Mouse (Mus musculus) heart, postnatal 0 days (tissue): ENCODE results near the gene Aurka. TPM values are rescaled to one million over a fixed set of nuclear protein-coding genes. Genes with fewer than 3 reads are reported as not detected.

Experiments
- ATAC-seq: fragments of 200-750 bp; cut with Nextera tagmentation; 2 replicates; pipeline ENCODE4 v1.8.0; 2017; ENCODE audit warnings: low read depth, moderate number of reproducible peaks, moderate library complexity; ENCODE audit not compliant: insufficient read depth
- DNase-seq: peaks from one replicate; pipeline ENCODE4 v3.0.0-alpha.2; 2016; ENCODE audit warnings: low spot score
- H3K27ac ChIP-seq: fragments of 300-500 bp; sonication (generic); 2 replicates; pipeline ENCODE4 v1.5.1; 2014; ENCODE audit warnings: low read depth, mild to moderate bottlenecking
- H3K27me3 ChIP-seq: fragments of 300-500 bp; sonication (generic); 2 replicates; pipeline ENCODE4 v1.6.1; 2014; ENCODE audit warnings: low read length, mixed read lengths; ENCODE audit not compliant: control insufficient read depth, insufficient read depth
- H3K36me3 ChIP-seq: fragments of 300-500 bp; sonication (generic); replicated peaks from 2 replicates; pipeline ENCODE4 v1.6.1; 2014; ENCODE audit warnings: low read length, mixed read lengths; ENCODE audit not compliant: control insufficient read depth, insufficient read depth
- H3K4me1 ChIP-seq: fragments of 300-500 bp; sonication (generic); 2 replicates; pipeline ENCODE4 v1.6.1; 2014; ENCODE audit warnings: antibody characterized with exemption; ENCODE audit not compliant: control insufficient read depth, insufficient read depth
- H3K4me2 ChIP-seq: fragments of 300-500 bp; sonication (generic); 2 replicates; pipeline ENCODE4 v1.6.1; 2014; ENCODE audit warnings: low read depth, mild to moderate bottlenecking, low read length, moderate library complexity
- H3K4me3 ChIP-seq: fragments of 300-500 bp; sonication (generic); 2 replicates; pipeline ENCODE4 v1.5.1; 2014; ENCODE audit warnings: low read depth, low read length
- H3K9ac ChIP-seq: fragments of 300-500 bp; sonication (generic); replicated peaks from 2 replicates; pipeline ENCODE4 v1.6.1; 2014; ENCODE audit warnings: low read depth, low read length, mixed read lengths
- H3K9me3 ChIP-seq: fragments of 300-500 bp; sonication (generic); replicated peaks from 2 replicates; pipeline ENCODE4 v1.6.1; 2016; ENCODE audit warnings: low read length; ENCODE audit not compliant: control insufficient read depth
- CTCF ChIP-seq: IDR thresholded peaks from 2 replicates; pipeline ENCODE4 v1.5.1; 2016; ENCODE audit warnings: antibody characterized with exemption, control low read depth, low read depth
- EP300 ChIP-seq: IDR thresholded peaks from 2 replicates; pipeline ENCODE4 v1.6.1; 2016; ENCODE audit warnings: antibody characterized with exemption, low read depth
- WGBS: fragments of 180-500 bp; shearing (Covaris S2); extraction: QIAGEN DNeasy Blood & Tissue Kit; methylation state at CpG from one replicate; pipeline ENCODE4 v1.1.7; 2014; 5-methylcytosine and 5-hydroxymethylcytosine counted together
- polyA plus RNA-seq: library from polyadenylated mRNA; unstranded; fragments of >200 nt; fragmentation: Nextera tagmentation; extraction: Ambion mirVana; gene quantifications from 2 replicates; pipeline ENCODE4 v1.2.1, GENCODE M21; 2015
- total RNA-seq: library from RNA; depleted of rRNA; stranded (reverse); fragments of >200 nt; gene quantifications from 2 replicates; pipeline ENCODE4 v1.2.3, GENCODE M21; 2014; ENCODE audit warnings: low replicate concordance

Aurka gene
- total and polyA plus RNA-seq, 2 experiments from 2014 or later: 25.5 to 36.6 TPM

DNA sequence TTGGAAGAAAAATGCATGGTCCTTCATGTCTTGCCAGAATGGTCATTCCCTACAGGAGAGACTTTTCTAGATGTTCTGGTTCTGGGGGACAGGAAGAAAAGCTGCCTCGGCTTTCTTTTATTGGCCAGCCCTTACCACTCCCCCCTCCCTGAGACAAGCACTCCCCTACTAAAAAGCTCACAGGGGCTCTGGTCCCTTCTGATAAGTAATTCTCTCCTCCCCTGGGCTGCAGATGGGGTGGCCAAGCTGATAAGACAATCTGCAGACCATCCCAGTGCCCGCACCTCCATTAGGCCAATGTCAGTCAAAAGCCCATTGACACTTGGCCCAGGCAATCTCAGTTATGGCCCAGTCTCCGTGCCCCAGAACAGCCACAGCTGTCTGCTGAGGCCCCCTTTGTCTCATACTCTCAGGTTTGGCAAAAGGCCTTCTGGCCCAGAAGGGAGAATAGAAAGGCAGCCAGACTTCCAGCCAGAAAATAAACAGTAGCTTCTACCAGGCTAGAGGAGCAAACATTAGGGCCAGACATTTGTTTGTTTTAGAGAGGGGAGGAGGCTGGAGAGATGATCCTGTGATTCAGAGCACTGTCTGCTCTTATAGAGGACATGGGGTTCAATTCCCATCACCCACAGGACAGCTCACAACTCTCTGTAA, 21.9 kb downstream of the Aurka start:
- WGBS: 26% methylated on average over 3 of the region's 3 CpGs
- Histone ChIP-seq H3K9me3 (no peaks in the 10 kb centered on the region), H3K9ac (no peak overlapping the region), H3K4me3 (no peak overlapping the region), H3K27ac (no peak overlapping the region), H3K4me2 (no peak overlapping the region), H3K36me3 (no peaks in the 10 kb centered on the region), H3K4me1 (peaks cover 18% of the 10 kb centered on the region; the same call in 1 of the 2 replicates), H3K27me3 (no peaks in the 10 kb centered on the region)
- TF ChIP-seq CTCF (no peak), EP300 (no peak)
- peak; percentile 22 for DNase-seq
- no peak for ATAC-seq

DNA sequence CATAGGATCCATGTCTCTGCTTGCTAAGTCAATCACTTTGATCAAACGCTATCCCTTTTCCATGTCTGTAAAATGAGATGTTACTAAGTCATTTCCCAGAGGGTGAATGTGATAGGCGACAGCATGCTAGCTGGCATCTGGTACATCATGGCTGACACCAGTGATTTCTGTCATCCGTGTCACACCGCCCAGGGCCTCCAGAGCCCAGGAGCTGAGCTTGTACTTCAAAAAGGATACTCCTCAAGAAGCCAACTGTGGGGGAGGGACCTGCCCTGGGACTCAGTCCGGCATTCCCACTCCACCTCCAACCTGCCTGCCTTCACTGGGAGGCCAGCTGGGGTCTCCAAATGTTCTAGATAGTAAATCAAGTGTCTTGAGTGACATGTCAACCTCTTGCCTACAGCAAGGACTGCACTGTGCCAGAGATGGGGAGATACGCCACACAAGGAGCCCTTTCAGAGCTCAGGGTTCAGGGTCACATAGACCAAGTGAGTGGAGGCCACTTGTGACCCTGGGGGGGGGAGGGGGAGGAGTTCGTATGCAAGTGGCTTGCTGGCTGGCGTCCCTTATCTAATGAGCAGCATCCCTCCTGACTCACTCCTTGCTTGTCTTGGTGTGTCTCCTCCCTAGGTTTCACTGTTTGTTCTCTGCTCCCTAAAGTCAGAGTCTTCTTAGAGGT, 23.3 kb downstream of the Aurka start:
- WGBS: 69% methylated on average over 8 of the region's 8 CpGs
- Histone ChIP-seq H3K4me2 (peak overlapping the region; percentile 95; the same call in 1 of the 2 replicates), H3K9me3 (no peaks in the 10 kb centered on the region), H3K9ac (no peak overlapping the region), H3K36me3 (no peaks in the 10 kb centered on the region), H3K27ac (no peak overlapping the region), H3K4me1 (peaks cover 18% of the 10 kb centered on the region; the same call in 1 of the 2 replicates), H3K27me3 (no peaks in the 10 kb centered on the region), H3K4me3 (peak overlapping the region; percentile 76; the same call in 1 of the 2 replicates)
- no peak for TF ChIP-seq CTCF
- TF ChIP-seq EP300: no peak
- no peak for DNase-seq
- no peak for ATAC-seq

DNA sequence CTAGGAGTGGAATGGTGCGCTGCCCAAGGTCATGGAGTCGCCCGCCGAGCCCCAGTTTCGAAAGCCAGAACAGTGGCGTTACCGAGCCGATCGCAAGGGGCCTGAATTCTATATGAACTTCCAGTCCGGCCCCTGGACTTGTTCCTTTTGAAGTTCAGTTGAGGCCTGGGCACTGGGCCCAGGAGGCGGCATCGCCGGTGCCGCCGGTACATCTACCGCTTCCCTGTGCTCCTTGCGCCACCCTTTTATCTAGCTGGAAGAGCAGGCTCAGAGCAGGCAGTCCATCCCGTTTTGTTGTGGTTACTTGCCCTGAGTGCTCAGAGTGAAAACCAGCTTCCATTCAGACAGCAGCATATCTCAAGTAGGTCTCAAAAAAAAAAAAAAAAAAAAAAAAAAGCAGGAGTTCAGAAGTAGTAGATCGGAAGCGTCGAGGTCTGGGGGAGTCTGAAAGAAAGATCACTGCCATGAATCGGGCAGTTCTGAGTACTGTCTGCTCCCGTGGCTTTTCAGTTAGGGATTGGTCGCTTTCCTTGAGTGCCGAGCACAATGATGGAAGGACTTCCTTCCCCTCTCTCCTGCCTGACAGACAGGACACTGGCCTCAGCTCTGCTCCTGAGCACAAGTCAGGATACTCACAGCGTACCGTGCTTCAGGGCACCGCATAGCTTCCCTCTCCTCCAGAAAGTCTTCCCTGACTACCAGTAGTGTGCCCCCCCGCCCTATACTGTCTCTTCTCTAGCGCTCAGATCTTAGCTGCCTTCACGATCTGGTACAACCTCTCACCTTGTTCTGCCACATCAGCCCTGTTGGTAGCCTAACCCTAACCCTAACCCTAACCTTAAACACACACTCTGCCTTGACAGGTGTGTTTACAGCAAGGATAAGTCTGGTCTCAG, 24.1 kb downstream of the Aurka start:
- peak overlapping the region; percentile 68; the same call in 1 of the 2 replicates for H3K27ac ChIP-seq
- H3K9me3 ChIP-seq: no peaks in the 10 kb centered on the region
- H3K9ac ChIP-seq: peak overlapping the region; percentile 62
- DNase-seq (peak; percentile 41), ATAC-seq (no peak)
- TF ChIP-seq EP300 (no peak), CTCF (no peak)
- peak overlapping the region; percentile 76 for H3K4me3 ChIP-seq
- peaks cover 18% of the 10 kb centered on the region; the same call in 1 of the 2 replicates for H3K4me1 ChIP-seq
- peak overlapping the region; percentile 95 for H3K4me2 ChIP-seq
- no peaks in the 10 kb centered on the region for H3K36me3 ChIP-seq
- H3K27me3 ChIP-seq: no peaks in the 10 kb centered on the region
- 11% methylated on average over 31 of the region's 31 CpGs for WGBS

DNA sequence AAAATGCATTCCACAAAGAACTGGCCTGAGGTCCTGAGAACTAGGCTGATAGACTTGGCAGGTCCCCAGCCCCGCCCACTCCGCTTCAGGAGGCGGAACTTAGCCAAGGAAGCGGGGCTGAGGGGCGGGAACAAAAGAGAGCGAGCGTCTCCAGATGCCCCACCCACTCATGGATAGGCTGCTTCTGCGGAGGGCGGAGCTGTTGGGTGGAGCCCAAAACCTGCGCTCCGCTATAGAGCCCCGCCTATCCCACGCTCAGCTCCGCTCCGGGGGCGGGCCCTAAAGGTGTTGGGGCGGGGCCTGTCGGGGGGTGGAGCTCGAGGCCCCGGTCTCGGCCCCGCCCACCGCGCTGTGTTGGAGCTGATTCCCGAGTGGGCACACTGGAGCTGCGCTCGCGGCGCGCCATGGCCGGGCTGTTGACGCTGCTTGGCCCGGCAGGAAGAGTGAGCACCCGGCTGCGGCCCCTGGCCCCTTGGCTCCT, 25.0 kb downstream of the Aurka start, which contains the start of gene Fam210b:
Gene Fam210b, plus strand, starts transcription at position 308 of the 481 bp plus-strand sequence.
- DNase-seq: peak; percentile 99
- H3K9me3 ChIP-seq: no peaks in the 10 kb centered on the region
- H3K27ac ChIP-seq: peak within 1 kb of the TSS; percentile 68
- no peaks in the 10 kb centered on the region for H3K27me3 ChIP-seq
- H3K4me1 ChIP-seq: peaks cover 18% of the 10 kb centered on the region; the same call in 1 of the 2 replicates
- peak; percentile 98 for ATAC-seq
- H3K4me3 ChIP-seq: peak within 1 kb of the TSS; percentile 76
- under 1% methylated on average over 35 of the region's 35 CpGs for WGBS
- peak within 1 kb of the TSS; percentile 95 for H3K4me2 ChIP-seq
- peak within 1 kb of the TSS; percentile 62 for H3K9ac ChIP-seq
- H3K36me3 ChIP-seq: no peaks in the 10 kb centered on the region
- TF ChIP-seq CTCF (no peak), EP300 (no peak)

DNA sequence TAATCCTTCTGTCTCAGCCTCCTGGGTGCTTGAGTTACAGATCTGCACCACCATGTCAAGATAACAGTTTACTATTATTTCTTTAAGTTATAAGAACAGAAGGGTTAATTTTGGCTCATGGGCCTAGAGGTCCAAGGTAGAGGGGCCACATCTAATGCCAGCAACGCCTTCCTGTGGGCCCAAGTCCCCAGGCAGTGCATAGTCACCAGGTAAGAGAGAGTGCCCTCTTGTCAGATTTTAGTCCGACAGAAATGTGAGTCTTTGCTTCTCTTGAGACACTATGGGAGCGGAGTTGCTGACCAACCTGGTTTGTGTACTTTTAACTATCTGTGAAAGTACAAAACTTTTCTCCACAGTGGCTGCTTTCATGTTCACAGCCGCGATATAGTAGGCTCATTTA, 25.7 kb downstream of the Aurka start:
- ATAC-seq (no peak), DNase-seq (no peak)
- H3K4me3 ChIP-seq: peak overlapping the region; percentile 76
- H3K36me3 ChIP-seq: no peaks in the 10 kb centered on the region
- TF ChIP-seq CTCF (no peak), EP300 (no peak)
- H3K9me3 ChIP-seq: no peaks in the 10 kb centered on the region
- WGBS: 30% methylated on average over 5 of the region's 5 CpGs
- peak overlapping the region; percentile 47 for H3K27ac ChIP-seq
- H3K9ac ChIP-seq: no peak overlapping the region
- no peaks in the 10 kb centered on the region for H3K27me3 ChIP-seq
- H3K4me2 ChIP-seq: peak overlapping the region; percentile 95
- H3K4me1 ChIP-seq: peaks cover 18% of the 10 kb centered on the region; the same call in 1 of the 2 replicates
